Mouse (Mus musculus): ENCODE measurements at regions not wholly inside any gene's neighbourhood (a gene's known extent, or its start where the extent isn't known, plus 50 kb on each side); places are given as distances from the start of the nearest gene placed in this dataset.

DNA sequence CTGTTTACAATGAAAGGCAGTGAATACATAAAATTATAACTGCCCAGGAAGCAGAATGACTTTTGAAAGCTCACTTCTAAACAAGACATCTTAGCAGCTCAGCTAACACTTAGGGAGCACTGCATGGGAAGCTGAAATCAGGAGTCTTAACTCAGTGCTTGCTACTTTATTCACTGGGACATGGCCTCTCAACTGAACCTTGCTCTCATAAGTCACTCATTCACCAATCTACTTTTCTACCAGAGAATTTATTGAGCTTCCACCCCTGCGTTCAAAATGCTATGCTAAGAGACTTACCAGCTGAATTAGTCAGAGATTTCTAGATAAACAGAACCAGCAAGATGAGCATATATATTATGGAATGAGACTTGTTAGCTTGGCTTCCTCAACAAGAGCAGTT is 122.8 kb upstream of the Mpped2 start:
- H3K27ac ChIP-seq (replicated peaks), result no peak overlapping the region
- H3K9me3 ChIP-seq, result no peaks in the 10 kb centered on the region
- no peaks in the 10 kb centered on the region for H3K36me3 ChIP-seq
- H3K4me1 ChIP-seq (replicated peaks), result no peaks in the 10 kb centered on the region
- H3K9ac ChIP-seq, result no peak overlapping the region
- WGBS, result 95% methylated on average over 1 of the region's 1 CpGs
- H3K4me3 ChIP-seq, result no peak overlapping the region
- no peak for ATAC-seq (ENCODE audit: low read depth)
- H3K27me3 ChIP-seq, result no peaks in the 10 kb centered on the region
- no peak overlapping the region for H3K4me2 ChIP-seq

DNA sequence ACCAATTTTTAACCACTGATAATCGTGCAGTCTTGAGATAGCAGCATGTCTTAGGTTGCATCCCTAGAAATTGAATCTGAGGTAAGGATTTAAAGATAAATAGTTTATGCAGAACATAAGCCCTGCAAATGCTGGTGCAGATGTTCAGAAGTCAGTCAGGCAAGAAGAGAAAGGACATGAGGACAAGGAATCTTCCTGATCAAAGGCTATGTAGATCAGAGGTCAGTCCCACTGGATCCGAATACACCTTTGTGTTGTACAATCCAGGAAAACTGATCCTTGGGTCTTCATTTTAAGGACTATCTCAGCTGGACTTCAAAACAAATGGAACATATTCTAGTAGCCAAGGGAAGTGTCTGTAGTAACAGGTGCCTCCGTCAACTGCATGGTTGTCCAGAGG is 121.7 kb upstream of the Mpped2 start:
- Histone ChIP-seq H3K4me3 (no peak overlapping the region), H3K9me3 (no peaks in the 10 kb centered on the region), H3K27ac (replicated peaks) (no peak overlapping the region), H3K4me1 (replicated peaks) (no peaks in the 10 kb centered on the region), H3K27me3 (no peaks in the 10 kb centered on the region), H3K36me3 (no peaks in the 10 kb centered on the region), H3K4me2 (no peak overlapping the region), H3K9ac (no peak overlapping the region)
- 97% methylated on average over 3 of the region's 3 CpGs for WGBS
- ATAC-seq (ENCODE audit: low read depth), result no peak

DNA sequence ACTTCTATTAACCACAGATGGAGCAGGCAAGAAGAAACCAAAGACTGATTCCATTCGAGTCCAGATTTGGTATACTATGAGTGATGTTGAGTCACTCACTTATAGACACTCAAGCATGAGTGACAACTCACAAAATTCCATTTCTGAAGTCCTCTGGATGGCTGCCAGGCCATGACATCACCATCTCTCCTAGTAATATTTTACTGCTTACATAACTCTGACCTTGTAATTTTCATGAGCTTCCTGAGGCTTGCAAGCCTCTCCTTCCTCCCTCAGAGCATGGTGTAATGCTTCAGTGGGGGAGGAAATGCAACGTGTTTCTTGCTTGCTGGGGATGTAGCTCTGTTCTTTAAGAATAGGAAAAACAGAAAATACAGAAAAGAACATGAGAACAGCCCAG is 121.2 kb upstream of the Mpped2 start:
- no peaks in the 10 kb centered on the region for H3K9me3 ChIP-seq
- no peak overlapping the region for H3K27ac ChIP-seq (replicated peaks)
- WGBS, result 71% methylated on average over 2 of the region's 2 CpGs
- H3K9ac ChIP-seq, result no peak overlapping the region
- no peaks in the 10 kb centered on the region for H3K36me3 ChIP-seq
- H3K4me1 ChIP-seq (replicated peaks), result no peaks in the 10 kb centered on the region
- H3K4me3 ChIP-seq, result no peak overlapping the region
- H3K27me3 ChIP-seq, result no peaks in the 10 kb centered on the region
- ATAC-seq (ENCODE audit: low read depth), result no peak
- H3K4me2 ChIP-seq, result no peak overlapping the region

DNA sequence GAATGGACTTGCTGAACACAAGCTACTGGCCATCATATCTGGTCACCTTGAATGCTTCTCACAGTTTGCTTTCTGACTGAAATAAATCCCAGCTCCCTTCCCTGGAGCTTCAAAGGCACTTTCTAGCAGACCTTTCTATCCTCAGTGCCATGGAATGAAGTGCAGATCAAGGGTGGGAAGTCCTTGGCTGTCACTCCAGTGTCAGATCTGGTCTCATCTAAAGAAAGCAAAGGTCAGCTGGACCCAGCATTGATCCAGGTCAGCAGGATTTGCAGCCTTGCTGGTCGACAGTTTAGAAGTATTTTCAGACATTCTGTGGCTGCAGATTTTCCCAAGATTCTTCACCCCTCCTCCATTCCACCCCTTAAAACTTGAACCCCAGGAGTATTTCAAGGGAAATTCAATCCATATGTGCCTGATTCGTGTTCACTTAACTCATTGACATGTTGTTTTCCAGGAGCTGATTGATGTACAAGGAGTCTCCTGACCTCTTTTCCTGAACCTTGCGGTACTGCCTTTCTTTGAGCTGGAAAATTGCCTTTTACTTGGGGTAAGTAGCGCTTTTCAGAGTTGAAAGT is 116.2 kb upstream of the Mpped2 start:
- no peak overlapping the region for H3K4me3 ChIP-seq
- no peaks in the 10 kb centered on the region for H3K9me3 ChIP-seq

DNA sequence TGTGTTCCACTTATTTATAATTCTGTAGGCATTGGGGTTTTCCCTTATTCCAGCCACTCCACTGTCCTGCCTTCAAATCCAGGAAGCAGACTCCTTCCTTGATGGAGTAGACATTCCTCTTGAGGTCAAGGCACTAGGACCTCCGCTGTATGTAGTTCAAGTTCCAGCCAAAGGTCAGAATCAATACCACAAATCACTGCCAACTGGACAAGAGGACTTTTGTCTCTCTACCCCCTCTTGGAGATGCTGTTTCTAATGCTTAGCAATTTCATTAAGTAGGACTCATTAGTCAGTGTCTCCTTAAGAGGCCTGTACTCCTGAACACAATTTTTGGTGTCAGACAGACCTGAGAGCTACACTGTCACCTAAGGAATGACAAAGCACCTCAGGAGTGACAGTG is 115.0 kb upstream of the Mpped2 start:
- 36% methylated on average over 1 of the region's 1 CpGs for WGBS
- Histone ChIP-seq H3K9me3 (no peaks in the 10 kb centered on the region), H3K27ac (replicated peaks) (no peak overlapping the region), H3K4me3 (no peak overlapping the region), H3K9ac (no peak overlapping the region), H3K4me1 (replicated peaks) (no peaks in the 10 kb centered on the region; the same call in 1 of the 2 replicates), H3K27me3 (no peaks in the 10 kb centered on the region; the same call in 1 of the 2 replicates), H3K36me3 (no peaks in the 10 kb centered on the region), H3K4me2 (no peak overlapping the region)
- no peak for ATAC-seq (ENCODE audit: low read depth)

More for the DNA sequence above, 116.2 kb upstream of the Mpped2 start:
- WGBS, result 54% methylated on average over 4 of the region's 4 CpGs
- no peak for ATAC-seq (ENCODE audit: low read depth)
- no peak overlapping the region for H3K9ac ChIP-seq
- no peaks in the 10 kb centered on the region for H3K36me3 ChIP-seq
- no peak overlapping the region for H3K4me2 ChIP-seq
- 0 out of 2 replicates have a peak overlapping the region, but pooled peaks have one; percentile 6 for H3K27ac ChIP-seq (replicated peaks)
- H3K4me1 ChIP-seq (replicated peaks), result no peaks in the 10 kb centered on the region; the same call in 1 of the 2 replicates
- no peaks in the 10 kb centered on the region; the same call in 1 of the 2 replicates for H3K27me3 ChIP-seq

DNA sequence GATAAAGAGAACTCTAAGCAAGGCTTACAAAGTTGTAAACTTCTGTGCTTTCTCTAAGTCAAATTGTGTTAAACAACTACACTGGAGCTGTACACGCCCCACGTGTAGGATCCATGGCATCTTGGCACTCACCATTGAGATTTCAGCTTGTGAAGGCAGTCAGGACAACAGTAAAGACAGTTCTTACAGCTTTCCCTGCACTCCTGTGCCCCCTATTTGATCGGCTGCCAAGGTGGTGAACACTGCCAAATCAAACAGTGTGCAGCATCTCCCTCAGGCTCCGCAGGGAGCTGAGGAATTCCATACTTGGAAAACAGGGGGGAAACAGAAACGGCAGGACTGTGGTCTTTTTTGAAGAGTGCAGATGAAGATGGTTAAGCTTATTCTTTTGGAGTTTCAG is 112.4 kb upstream of the Mpped2 start:
- no peaks in the 10 kb centered on the region for H3K36me3 ChIP-seq
- no peaks in the 10 kb centered on the region; the same call in 1 of the 2 replicates for H3K27me3 ChIP-seq
- no peaks in the 10 kb centered on the region for H3K9me3 ChIP-seq
- H3K4me2 ChIP-seq, result no peak overlapping the region
- 51% methylated on average over 5 of the region's 5 CpGs for WGBS
- no peak overlapping the region for H3K9ac ChIP-seq
- H3K27ac ChIP-seq (replicated peaks), result no peak overlapping the region
- no peaks in the 10 kb centered on the region; the same call in 1 of the 2 replicates for H3K4me1 ChIP-seq (replicated peaks)
- H3K4me3 ChIP-seq, result no peak overlapping the region
- no peak for ATAC-seq (ENCODE audit: low read depth)

DNA sequence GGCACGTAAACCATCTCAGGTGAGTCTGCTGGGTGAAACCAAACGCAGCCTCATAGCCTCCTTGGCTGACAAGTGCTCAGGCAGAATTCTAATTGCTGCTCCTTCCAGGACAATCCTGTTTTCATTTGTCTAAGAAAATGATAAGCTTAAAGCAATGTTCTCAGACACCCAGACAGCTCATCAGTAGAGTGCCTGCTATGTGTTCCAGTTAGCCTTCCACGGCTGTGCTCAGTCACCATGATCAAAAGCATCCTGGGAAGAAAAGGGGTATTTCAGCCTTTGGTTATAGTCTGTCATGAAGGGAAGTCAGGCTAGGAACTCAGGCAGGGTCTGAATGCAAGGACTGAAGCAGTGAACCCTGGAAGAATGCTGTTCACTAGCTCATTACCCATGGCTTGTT is 71.8 kb upstream of the Mpped2 start:
- Histone ChIP-seq H3K9me3 (no peaks in the 10 kb centered on the region), H3K36me3 (no peaks in the 10 kb centered on the region), H3K4me1 (replicated peaks) (no peaks in the 10 kb centered on the region), H3K27me3 (no peaks in the 10 kb centered on the region), H3K4me2 (no peak overlapping the region), H3K4me3 (no peak overlapping the region), H3K27ac (replicated peaks) (no peak overlapping the region), H3K9ac (no peak overlapping the region)
- ATAC-seq (ENCODE audit: low read depth), result no peak
- 85% methylated on average over 3 of the region's 3 CpGs for WGBS

DNA sequence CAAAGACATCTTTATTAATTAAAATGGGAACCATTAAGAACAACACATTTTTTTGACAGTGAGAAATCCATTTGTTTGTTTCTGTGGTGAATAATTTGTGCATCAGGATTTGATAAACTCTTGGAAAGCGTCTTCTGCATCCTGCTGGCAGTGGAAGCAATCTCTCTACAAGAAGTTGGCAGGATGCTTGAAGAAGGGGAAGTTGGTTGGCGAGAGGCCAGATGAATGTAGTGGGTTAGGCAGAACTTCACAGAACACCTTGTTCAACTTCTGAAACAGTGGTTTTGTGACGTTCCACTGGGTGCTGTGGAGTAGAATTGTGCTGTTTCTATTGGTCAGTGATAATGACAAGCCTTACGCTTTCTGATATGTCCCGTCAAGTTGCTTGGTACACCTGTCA is 70.7 kb upstream of the Mpped2 start:
- H3K4me1 ChIP-seq (replicated peaks), result no peaks in the 10 kb centered on the region
- H3K4me2 ChIP-seq, result no peak overlapping the region
- H3K36me3 ChIP-seq, result no peaks in the 10 kb centered on the region
- WGBS, result 84% methylated on average over 5 of the region's 5 CpGs
- H3K9me3 ChIP-seq, result no peaks in the 10 kb centered on the region
- H3K27me3 ChIP-seq, result no peaks in the 10 kb centered on the region
- H3K27ac ChIP-seq (replicated peaks), result no peak overlapping the region
- no peak overlapping the region for H3K9ac ChIP-seq
- no peak overlapping the region for H3K4me3 ChIP-seq
- no peak for ATAC-seq (ENCODE audit: low read depth)

DNA sequence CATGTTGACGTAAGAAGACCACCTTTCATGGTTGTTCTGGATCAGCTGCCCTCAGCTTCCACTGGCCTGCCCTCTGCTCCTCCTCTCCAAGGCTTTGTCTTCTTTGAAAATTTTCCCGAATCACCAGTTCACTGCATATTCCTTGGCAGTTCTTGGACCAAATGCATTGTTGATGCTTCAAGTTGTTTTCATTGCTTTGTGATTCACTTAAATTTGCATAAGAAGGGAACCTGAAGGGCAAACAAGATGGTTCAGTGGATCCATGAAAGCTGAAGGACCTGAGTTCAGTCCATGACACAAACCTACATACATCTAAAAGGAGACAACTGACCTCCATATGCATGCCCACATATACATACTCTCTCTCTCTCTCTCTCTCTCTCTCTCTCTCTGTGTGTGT is 69.4 kb upstream of the Mpped2 start:
- Histone ChIP-seq H3K36me3 (no peaks in the 10 kb centered on the region), H3K9me3 (no peaks in the 10 kb centered on the region), H3K27me3 (no peaks in the 10 kb centered on the region), H3K9ac (no peak overlapping the region), H3K4me2 (no peak overlapping the region), H3K27ac (replicated peaks) (no peak overlapping the region), H3K4me3 (no peak overlapping the region), H3K4me1 (replicated peaks) (no peaks in the 10 kb centered on the region)
- WGBS, result 81% methylated on average over 2 of the region's 2 CpGs
- ATAC-seq (ENCODE audit: low read depth), result no peak

DNA sequence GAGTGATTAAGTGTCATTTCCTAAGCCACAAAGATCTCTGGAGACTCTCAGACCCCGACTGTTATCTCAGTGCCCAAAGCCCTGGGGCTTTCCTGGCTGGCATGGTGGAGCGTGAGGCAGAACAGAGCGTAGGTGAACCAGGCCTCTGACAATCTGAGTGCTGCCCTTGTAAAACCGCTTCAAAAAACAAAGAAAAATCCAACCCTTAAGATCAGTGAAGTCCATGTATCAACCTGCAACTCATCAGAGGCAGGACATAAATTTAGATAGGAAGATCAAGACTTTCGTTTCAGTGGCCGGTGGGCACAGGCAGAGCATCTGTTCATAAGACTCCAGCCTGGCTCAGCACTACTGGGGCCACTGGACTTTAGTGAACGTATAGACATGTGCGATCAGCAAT is 61.1 kb upstream of the Mpped2 start:
- ATAC-seq (ENCODE audit: low read depth), result no peak
- WGBS, result 79% methylated on average over 8 of the region's 8 CpGs

More for the DNA sequence above, 61.1 kb upstream of the Mpped2 start:
- Histone ChIP-seq H3K4me3 (no peak overlapping the region), H3K4me1 (replicated peaks) (no peaks in the 10 kb centered on the region), H3K4me2 (no peak overlapping the region), H3K9me3 (no peaks in the 10 kb centered on the region), H3K9ac (no peak overlapping the region), H3K27me3 (no peaks in the 10 kb centered on the region), H3K27ac (replicated peaks) (no peak overlapping the region), H3K36me3 (no peaks in the 10 kb centered on the region)
